Mouse (Mus musculus): ENCODE data around the gene Tmem191c.
A peak's percentile ranks its signal among the peaks of the same experiment; 100 is the strongest.
"Not testable (repeated sequence)": the region's sequence is repeated elsewhere in the genome, so short reads cannot be mapped to it uniquely, and the experiment has no call there.

Tmem191c gene

DNA sequence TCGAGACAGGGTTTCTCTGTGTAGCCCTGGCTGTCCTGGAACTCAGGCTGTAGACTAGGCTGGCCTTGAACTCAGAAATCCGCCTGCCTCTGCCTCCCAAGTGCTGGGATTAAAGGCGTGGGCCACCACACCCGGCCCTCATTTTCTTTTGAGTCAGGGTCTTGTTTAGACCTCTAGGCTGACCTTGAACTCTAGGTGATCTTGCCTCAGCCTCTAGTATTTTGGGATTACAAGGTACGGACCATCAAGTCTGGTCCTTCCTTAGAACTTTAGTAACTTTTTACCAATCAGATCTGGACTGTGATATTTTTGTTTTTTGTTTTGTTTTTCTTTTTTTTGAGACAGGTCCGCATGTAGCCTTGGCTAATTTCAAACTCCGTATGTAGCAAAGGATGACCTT, at the start of gene Tmem191c:
Gene Tmem191c, plus strand, starts transcription at position 357 of the 400 bp plus-strand sequence.
- DNase-seq (ENCODE audit: low spot score): no peak

DNA sequence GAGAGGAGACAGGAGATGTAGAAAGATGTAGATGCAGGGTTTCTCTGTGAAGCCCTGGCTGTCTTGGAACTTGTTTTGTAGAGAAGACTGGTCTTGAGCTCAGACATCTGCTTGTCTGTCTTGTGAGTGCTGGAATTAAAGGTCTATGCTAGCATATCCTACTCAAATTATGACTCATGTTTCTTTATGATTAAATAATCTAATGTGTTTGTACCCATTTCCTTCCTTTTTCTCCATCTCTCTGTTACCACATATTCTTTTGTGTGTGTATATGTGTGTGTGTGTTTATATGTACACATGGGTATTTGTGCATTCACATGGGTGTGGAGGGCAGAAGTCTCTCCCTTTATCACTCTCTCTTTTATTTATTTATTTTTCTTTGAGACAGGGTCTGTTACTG, 49.4 kb upstream of the Tmem191c start:
- no peak for DNase-seq (ENCODE audit: low spot score)

DNA sequence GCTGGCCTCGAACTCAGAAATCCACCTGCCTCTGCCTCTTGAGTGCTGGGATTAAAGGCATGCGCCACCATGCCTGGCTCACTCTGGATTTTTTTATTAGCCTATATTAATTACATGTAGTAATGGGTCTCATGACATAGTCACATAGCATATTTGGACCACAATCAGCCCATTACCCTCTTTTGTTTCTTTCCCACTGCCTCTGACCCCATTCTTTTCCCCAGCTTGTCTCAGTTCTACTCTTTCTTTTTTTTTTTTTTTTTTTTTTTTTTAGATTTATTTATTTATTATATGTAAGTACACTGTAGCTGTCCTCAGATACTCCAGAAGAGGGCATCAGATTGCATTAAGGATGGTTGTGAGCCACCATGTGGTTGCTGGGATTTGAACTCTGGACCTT, 44.4 kb upstream of the Tmem191c start:
- not testable (repeated sequence) for DNase-seq (ENCODE audit: low spot score)

DNA sequence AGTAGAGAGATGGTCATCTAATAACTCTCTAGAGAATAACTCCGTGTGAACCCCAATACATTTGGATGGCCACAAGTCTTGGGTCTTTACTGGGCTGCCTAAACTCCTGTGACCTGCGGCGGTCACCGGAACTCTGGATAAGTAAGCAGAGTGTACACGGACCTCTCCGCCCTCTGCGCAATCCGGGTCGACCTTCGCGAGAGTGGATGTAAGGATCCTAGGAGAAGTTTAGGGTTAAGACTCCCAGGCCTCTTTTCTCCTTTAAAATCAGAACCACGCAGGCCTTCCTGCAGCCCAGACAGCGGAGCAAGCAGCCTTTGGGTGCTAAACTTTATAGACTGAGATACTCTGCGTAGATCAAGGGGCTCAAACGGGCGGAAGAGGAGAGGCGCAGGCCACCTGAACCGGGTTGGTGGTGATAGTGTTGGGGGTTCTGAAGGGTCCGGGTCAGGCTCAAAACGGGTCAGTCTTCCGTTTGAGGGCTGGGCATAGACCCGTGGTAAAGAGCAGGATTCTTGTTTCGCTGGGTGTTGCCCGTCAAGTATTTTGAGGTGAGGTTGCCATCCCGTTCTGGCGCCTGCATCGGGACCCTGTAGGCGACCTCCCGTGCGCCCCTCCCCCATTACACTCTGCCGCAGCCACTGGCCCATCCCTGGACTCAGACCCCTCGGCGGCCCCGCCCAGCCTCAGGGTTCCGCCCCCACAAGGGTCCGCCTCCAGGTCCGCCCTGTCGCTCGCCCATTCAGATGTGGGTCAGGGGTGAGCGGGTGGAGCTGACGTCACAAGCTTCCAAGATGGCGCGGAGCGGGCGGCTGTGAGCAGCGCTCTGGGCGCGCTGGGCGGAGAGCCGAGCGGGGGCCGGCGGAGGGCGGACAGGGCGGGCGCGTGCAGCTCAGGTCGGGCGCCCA, 42.8 kb upstream of the Tmem191c start, which contains the start of gene Hic2:
Gene Hic2, plus strand, starts transcription at position 779 of the 908 bp plus-strand sequence.
- peak; percentile 98 for DNase-seq (ENCODE audit: low spot score)

DNA sequence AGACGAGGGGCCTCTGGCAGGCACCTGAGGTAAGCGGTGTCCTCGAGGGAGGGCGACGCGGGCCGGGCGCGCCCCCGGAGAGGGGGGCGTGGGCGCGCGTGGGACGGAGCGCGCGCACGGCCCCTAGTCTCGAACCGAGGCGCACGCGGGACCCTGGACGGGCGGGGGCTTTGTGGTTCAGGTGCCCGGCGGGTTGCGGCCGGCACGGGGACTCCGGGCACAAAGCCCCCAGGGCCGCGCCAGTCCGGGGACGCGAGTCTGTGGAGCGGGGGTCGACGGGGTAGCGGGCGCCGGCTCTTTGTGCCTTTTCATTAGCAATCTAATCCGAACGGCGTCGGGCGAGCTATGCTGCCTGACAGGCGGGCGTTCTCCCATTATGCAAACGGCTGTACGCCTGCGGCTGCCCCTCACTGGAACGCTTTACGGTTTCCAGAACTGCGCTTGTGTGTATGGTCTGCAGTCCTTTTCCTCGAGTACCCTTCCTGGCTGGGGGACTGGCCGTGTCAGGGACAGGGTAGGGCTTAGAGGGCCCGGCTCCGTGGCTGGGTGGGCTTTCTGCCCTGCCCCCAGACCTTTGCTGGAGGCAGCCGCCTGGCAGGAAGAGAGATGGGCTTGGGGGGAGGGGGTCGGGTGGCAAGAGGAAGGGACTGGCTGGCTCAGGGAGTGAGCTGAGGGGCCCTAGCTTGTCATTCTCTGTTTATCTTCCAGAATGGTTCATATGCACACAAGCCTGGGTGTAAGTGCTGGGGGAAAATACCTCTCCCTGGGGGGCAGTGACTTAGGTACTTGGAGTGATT, 42.0 kb upstream of the Tmem191c start:
- DNase-seq (ENCODE audit: low spot score): peak; percentile 69

DNA sequence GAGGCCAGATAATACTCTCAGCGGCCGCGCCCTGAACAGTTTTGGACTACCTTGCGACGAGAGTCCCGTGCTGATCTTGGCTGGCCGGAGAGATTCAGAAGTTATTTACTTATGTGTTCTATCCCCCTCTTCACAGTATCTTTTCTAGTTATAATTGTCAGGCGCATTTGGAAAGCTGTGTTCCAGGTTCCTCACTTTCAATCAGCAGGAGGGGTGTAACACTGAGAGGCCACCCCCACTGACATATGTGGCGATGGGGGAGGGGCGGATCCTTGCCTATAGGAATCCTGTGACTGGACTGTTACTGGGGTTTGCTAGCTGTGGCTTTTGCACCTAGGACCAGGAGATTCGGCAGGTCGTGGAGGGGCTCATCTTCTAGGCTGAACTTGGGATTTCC, 41.4 kb upstream of the Tmem191c start:
- DNase-seq (ENCODE audit: low spot score): peak; percentile 85

DNA sequence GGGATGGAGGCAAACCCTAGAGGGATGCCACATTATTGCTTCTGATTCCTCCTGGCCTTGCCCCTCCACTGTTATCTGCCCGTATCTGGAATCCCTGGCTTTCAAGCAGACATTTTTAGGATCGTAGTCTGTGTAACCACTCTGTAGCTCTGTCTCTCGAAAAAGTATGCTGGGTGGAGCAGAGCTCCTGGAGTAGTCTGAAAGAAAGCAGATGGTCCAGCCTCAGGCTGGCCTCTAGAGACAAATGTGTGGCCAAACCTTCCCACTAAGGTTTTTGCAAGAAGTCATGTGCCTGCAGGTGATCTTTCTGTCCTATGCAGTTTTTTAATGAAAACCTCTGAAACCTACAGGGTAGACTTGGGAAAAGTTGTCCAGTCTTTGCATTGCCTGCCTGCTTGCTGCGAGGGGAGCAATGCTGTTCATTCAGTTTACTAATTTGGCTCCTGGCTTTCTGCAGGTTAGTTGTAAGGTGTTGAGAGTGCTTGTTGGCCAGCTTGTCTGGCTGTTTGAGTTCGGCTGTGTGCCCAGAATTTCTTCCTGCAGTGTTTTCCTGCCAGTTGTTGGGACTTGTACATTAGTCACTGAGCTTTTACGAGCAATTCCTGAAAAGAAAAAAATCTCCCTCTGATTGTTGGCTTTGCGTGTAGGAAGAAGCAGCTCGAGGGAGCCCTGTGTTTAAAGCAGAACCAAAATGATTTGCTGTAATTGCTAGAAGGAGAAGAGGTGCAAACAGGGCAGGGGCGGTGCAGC, 40.8 kb upstream of the Tmem191c start:
- DNase-seq (ENCODE audit: low spot score): no peak

DNA sequence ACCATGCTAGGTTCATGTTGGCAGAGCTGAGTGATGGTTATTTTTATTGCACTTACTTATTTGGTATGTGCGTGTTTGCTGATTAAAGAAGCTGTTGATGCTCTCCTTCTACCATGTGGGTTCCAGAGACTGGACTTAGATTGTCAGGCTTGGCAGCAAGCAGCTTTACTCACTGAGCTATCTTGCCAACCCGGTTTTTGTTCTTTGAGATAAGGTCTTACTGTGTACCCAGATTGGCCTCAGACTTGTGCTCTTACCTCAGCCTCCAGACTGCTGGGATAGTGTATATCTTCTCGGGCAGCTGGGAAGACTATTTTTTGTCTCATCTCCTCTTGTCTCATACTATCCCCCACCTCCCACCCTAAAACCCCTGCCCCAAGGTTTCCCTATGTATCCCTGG, 38.2 kb upstream of the Tmem191c start:
- no peak for DNase-seq (ENCODE audit: low spot score)

DNA sequence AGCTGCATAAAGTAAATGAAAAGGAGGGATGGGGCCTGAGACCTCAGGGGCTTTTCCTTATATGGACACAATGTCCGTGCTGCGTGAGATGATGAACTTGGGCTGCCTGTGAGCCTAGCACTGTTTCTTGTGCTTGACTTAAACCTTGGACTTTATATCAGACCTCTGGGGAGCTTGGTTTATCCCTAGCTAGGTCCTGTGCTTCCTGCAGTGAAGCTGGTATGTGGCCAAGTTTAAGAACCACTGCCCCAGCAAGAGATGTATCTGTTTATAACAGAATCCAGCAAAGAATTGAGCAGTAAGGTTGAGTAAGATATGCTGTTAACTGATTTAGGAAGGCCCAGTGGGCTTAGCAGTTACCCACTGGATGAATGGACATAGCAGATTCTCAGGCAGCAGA, 36.5 kb upstream of the Tmem191c start:
- no peak for DNase-seq (ENCODE audit: low spot score)

DNA sequence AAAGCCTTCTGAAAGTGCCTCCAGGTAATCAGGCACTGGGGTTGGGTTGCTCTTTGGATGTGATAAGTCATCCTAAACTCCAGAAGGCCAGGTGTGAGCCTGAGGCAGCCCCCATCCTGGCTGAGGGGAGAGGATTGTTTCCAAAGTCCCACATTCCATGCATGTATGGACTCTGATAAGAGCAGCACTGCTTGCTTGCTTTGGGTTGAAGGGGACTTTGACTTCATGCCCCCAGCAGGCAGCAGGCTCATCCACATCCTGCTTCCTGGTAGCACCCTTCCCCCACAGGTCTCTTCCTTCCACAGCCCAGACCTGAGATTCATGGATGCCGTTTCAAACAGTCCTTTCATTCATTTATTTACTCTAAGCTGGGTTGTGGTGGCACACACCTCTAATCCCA, 32.1 kb upstream of the Tmem191c start:
- peak; percentile 84 for DNase-seq (ENCODE audit: low spot score)

DNA sequence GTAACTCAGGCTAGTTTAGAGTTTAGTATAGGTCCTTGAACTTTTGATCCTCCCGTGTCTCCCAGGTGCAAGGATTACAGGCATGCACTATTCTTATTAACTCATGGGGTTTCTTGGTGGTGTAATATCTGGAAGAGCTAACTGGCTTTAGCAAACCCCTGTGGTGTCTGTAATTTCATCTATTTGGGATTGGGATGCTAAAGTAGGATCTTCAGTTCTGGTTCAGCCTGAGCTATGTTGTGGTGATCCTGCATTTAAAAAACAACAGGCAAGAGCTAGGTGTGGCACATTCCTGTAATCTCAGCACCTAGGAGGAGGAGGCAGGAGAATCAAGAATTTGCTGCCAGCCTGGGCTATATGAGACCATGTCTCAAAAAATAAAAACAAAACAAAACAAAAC, 30.9 kb upstream of the Tmem191c start:
- no peak for DNase-seq (ENCODE audit: low spot score)

DNA sequence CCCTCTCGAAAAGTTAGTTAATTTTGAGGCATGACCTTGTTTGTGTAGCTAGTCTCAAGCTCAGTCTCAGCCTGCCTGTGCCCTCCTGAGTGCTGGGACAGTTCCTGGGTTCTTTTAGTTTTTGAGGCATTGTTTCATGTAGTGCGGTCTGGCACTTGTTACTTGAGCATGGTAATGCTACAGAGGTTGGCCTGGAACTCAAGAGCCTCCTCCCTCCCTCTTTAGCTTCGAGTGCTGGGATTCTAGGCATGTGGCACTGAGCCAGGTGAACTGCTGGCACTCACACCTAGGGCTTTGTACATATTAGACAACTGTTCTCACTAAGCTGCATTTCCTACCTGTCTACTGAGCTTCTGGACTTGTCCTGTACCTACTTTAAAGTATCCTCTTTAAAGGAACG, 28.1 kb upstream of the Tmem191c start:
- no peak for DNase-seq (ENCODE audit: low spot score)

DNA sequence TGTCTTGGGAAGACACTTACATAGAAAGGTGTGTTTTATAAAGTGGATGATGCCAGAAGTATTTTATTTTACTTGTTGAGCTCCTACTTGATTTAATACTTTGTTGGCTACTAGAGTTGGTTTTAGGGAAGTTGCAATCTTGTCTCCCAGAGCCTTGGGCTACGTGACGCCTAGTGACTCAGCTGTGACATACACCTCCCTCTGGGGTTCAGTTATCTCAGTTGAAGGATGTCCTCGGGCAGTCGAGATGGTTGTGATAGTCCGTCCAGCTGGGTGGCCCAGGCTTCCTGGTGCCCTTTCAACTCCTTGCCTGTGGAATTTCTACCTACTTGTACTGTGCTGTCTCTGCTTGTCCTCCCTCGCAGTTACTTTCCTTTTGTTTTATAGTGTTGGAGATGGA, 26.7 kb upstream of the Tmem191c start:
- DNase-seq (ENCODE audit: low spot score): no peak

DNA sequence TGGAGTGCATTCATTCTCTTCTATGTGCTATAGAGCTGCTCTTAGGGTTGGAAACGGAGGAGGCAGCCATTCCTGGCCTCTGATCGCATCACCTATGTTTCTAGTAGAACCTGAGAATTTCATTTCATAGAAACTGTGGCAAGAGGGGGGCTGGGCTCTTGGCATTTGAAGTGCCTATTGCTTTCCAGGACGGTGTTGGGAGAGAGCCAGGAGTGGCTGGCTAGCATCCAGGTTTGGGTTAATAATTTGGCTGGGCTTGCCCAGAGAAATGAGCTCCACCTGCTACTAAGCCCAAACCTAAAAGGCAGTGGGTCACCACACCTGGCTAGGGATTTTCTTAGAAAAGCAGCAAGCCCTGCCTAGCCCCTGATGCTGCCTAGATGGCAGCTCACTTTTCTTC, 24.3 kb upstream of the Tmem191c start:
- no peak for DNase-seq (ENCODE audit: low spot score)

DNA sequence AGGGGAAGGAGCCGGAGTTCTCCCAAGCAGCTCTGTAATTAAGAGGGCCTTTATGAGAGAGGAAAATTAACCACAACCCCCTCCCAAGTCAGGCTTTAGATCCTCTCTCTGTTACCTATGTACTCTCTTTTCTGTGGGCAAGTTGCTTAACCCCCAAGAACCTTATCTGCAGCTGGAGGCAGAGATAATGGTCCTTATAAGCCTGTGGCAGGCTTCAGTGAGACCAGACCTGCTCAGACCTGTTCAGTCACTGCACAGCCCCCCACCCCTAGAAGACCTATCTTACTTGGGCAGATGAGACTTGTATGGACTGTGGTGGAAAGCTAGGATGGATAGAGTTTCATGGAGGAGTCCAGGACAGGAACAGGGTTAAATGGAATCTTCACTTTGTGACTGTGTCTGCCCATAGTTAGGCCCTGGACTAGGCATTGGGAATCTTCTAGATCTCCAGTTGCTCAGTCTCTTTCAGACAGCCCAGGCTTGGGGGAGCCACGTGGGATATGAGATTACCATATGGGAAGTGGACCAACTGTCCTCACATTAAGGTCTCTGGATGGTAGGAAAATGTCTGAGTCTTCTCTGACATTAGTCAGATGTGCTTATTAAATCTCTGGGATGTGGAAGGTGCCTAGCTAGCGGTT, 23.7 kb upstream of the Tmem191c start:
- DNase-seq (ENCODE audit: low spot score): peak; percentile 63

DNA sequence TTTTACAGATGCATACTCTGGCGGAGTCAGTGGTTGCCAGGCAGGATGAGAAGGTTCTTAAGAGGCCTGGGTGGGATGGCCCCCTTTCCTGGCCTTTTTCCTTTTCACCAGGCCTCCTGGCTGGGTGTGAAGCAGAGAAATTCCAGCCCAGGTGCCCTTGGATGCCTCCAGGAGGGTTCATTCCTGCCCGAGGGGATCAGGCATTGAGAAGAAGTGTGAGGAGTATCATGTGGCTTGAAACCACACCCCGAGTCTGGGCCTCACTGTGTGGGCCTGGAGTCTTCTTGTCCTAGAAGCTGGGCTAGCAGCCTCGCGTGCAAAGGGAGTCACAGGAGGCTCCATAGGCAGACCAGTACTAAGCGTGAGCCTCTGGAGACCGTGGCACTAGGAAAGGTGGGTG, 23.0 kb upstream of the Tmem191c start:
- DNase-seq (ENCODE audit: low spot score): no peak

DNA sequence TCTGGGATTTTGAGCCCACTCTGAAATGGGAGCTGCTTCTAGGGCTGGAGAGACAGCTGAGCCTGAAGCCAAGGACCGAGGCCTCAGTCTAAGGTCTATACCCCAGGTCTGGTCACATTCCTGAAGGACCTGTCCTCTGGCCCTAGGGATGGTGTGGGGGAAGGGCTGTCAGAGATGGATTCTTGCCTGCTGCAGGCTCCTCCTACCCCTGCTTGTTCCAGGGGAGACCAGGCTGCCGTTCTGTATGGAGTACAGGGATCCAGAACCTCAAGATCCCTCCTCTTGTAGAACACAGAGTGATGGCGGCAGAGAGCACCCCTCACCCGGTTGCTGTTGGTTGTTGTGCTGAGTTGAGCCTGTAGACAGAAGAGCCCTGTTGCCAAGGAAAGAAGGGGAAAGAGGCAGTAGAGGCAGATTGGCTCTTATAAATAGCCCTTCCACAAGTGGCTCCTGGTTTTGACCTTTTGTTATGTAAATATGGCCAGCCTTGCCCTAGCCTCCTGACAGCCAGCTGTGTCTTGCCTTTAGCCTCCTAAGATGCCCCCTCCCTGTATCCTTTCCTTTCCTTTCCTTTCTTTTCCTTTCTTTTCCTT, 21.8 kb upstream of the Tmem191c start:
- peak; percentile 75 for DNase-seq (ENCODE audit: low spot score)

DNA sequence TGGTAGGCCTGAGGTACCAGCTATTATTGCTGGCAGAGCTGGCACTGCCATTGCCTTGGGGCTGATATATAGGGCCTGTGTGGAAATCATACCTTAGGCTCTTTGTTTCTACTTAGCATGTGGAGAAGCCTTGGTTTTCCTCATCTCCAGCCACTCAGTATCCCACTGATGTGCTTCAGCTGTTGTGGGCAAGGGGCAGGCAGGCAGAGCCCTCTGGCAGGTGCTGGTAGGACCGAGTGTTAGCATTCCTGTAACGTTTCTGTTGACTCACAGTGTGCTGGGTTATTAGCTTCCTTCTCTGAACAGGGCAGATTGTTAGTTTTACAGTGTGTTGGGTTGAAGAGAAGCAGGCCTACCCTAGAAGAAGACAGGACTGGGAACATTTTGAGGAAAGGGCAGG, 20.6 kb upstream of the Tmem191c start:
- no peak for DNase-seq (ENCODE audit: low spot score)

DNA sequence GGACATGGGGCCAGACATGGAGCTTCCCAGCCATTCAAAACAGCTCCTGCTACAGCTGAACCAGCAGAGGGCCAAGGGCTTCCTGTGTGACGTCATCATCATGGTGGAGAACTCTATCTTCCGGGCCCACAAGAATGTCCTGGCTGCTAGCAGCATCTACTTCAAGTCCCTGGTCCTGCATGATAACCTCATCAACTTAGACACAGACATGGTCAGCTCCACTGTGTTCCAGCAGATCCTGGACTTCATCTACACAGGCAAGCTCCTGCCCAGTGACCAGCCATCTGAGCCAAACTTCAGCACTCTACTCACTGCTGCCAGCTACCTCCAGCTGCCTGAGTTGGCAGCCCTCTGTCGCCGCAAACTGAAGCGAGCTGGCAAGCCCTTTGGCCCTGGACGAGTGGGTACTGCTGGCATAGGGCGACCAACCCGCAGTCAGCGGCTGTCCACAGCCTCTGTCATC, 18.5 kb upstream of the Tmem191c start:
- no peak for DNase-seq (ENCODE audit: low spot score)

DNA sequence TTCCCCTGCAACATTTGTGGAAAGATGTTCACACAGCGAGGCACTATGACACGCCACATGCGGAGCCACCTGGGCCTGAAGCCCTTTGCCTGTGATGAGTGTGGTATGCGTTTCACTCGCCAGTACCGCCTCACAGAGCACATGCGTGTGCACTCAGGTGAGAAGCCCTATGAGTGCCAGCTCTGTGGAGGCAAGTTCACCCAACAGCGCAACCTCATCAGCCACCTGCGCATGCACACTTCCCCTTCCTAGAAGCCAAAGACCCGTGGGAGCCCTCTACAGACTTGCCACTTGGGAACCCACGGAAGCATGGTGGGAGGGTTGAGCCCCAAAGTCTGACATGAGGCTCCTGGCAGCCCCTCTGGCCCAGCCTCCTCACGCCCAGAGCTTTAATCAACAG, 17.0 kb upstream of the Tmem191c start:
- DNase-seq (ENCODE audit: low spot score): no peak

DNA sequence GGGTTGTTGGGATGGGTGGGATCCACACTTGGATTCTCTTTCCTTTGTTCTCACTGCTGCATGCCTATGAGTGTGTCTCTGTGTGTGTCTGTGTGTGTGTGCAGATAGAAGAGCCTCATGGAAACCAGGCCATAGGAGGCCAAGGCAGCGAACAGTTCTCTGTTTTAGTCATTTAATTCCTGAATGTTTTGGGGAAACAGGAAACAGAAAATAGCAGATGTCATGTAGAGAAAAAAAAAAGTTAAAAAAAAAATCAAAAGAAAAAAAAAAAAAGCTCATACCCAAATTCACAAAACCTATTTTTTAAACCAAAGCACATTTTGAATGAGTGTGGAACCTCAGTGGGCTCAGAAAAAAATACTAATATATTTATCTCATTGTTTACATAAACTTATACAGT, 14.5 kb upstream of the Tmem191c start:
- no peak for DNase-seq (ENCODE audit: low spot score)

Measured in yolk sac, embryonic 10.5 days (tissue).